Mouse (Mus musculus) thymus, adult 2 months (tissue): ENCODE measurements around the gene Spock1. TPM values are rescaled to one million over a fixed set of nuclear protein-coding genes. Genes with fewer than 3 reads are reported as not detected.

ENCODE experiments used
- DNase-seq: peaks from one replicate; pipeline ENCODE4 v3.0.0; 2021
- H3K27ac ChIP-seq: fragments of 200-500 bp; 2 replicates; pipeline ENCODE4 v1.5.1; 2012; ENCODE audit warnings: low read length, control low read depth; ENCODE audit not compliant: control insufficient read depth, insufficient read depth
- H3K27me3 ChIP-seq: fragments of 200-500 bp; 2 replicates; pipeline ENCODE4 v1.6.1; 2012; ENCODE audit warnings: mild to moderate bottlenecking, low read length, moderate library complexity, mixed read lengths; ENCODE audit not compliant: control insufficient read depth, insufficient read depth
- H3K36me3 ChIP-seq: fragments of 200-500 bp; 2 replicates; pipeline ENCODE4 v1.6.1; 2012; ENCODE audit warnings: mild to moderate bottlenecking, low read length, moderate library complexity; ENCODE audit not compliant: control insufficient read depth, insufficient read depth
- H3K4me1 ChIP-seq: fragments of 200-500 bp; replicated peaks from 2 replicates; pipeline ENCODE4 v1.6.1; 2012; ENCODE audit warnings: low read length; ENCODE audit not compliant: control insufficient read depth, insufficient read depth
- H3K4me3 ChIP-seq: fragments of 200-500 bp; 2 replicates; pipeline ENCODE4 v1.5.1; 2012; ENCODE audit warnings: mild to moderate bottlenecking, low read length, control low read depth, moderate library complexity; ENCODE audit not compliant: control insufficient read depth, insufficient read depth
- CTCF ChIP-seq: fragments of 200-500 bp; IDR thresholded peaks from 2 replicates; pipeline ENCODE4 v1.5.1; 2012; ENCODE audit warnings: mild to moderate bottlenecking, control low read depth, low read length, moderate library complexity, borderline replicate concordance; ENCODE audit not compliant: control insufficient read depth, poor library complexity, insufficient read depth; ENCODE audit errors: extremely low read depth
- POLR2A ChIP-seq: fragments of 200-500 bp; IDR thresholded peaks from 2 replicates; pipeline ENCODE4 v1.6.1; 2012; ENCODE audit warnings: mild to moderate bottlenecking, low read length, control low read depth, moderate library complexity; ENCODE audit not compliant: control insufficient read depth, poor library complexity, insufficient read depth; ENCODE audit errors: extremely low read depth
- WGBS: fragments of 180-500 bp; shearing (Covaris S2); methylation state at CpG from one replicate; pipeline ENCODE4 v1.1.7; 2018; 5-methylcytosine and 5-hydroxymethylcytosine counted together
- polyA plus RNA-seq: library from polyadenylated mRNA; depleted of rRNA; stranded (reverse); fragments of >200 nt; gene quantifications from 2 replicates; pipeline ENCODE4 v1.2.3, GENCODE M21; 2012

The Spock1 gene
- polyA plus RNA-seq, 1 experiment = 0.93 TPM

DNA sequence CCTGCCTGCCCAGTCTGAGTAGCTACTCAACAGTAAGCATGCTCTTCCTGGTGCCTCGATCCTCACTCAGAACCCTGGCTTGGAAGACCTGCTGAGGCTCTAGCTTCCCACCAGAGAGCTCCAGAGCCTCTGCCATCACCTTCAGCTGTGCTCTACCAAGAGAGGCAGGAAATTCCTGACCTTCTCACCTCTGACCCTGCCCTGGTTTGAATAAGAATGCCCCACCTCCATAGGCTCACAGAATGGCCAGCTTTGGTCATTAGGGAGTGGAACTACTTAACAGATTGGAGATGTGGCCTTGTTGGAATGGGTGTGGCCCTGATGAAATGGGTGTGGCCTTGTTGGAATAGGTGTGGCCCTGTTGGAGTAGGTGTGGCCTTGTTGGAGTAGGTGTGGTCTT is 174.6 kb downstream of the Spock1 start:
- H3K27ac ChIP-seq = no peak overlapping the region
- H3K4me1 ChIP-seq = no peaks in the 10 kb centered on the region
- TF ChIP-seq CTCF = no peak
- no peak for TF ChIP-seq POLR2A
- H3K4me3 ChIP-seq = no peak overlapping the region
- DNase-seq = no peak
- 60% methylated on average over 1 of the region's 1 CpGs for whole genome bisulfite sequencing
- H3K36me3 ChIP-seq = no peaks in the 10 kb centered on the region
- H3K27me3 ChIP-seq = no peaks in the 10 kb centered on the region

- no peak overlapping the region for H3K27ac ChIP-seq
- no peaks in the 10 kb centered on the region for H3K27me3 ChIP-seq
- no peaks in the 10 kb centered on the region for H3K4me1 ChIP-seq
- no peak overlapping the region for H3K4me3 ChIP-seq
- no peaks in the 10 kb centered on the region for H3K36me3 ChIP-seq
- 66% methylated on average over 2 of the region's 2 CpGs for WGBS
- DNase-seq = no peak
- TF ChIP-seq POLR2A (no peak), CTCF (no peak)
Measured at GRCm38 (mm10) chr13:57732251-57732650, 175.9 kb downstream of the Spock1 start.

DNA sequence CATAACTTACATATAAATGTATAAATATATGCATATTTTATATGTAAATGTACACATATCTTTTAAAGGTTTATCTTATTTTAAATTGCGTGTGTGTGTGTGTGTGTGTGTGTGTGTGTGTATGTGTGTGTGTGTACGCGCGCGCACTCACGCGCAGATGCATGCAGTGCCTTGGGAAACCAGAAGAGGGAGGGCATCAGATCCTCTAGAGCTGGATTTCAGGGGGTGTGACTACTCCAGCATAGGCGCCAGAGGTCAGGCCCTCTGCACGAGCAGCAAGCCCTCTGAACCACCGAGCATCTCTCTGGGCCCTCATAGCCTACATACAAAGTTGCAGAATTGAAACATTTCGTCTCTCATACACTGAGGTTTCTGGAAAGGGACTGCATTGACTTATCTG is 180.4 kb downstream of the Spock1 start:
- TF ChIP-seq CTCF (no peak), POLR2A (no peak)
- DNase-seq = no peak
- H3K4me1 ChIP-seq = no peaks in the 10 kb centered on the region
- H3K4me3 ChIP-seq = no peak overlapping the region
- WGBS = 96% methylated on average over 11 of the region's 11 CpGs
- H3K27me3 ChIP-seq = no peaks in the 10 kb centered on the region
- H3K36me3 ChIP-seq = no peaks in the 10 kb centered on the region
- H3K27ac ChIP-seq = no peak overlapping the region

DNA sequence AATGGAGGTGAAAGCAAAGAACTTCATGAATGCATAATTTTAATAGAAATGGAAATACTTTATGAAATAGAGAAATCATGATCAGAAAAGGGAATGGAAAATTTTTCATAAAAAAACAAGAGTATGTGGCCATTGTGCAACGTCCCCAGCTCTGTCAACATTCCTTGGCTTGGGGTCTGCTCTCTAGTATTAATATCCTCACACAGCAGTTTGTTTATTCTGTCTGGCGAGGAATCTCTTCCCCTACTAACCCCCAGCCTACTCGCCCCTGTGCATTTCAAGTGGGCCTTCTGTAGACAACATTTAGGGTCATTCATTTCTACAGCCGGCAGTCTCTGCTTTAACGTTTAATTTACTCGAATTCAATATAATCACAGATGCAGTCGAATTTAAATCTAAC is 181.5 kb downstream of the Spock1 start:
- no peak for TF ChIP-seq POLR2A
- TF ChIP-seq CTCF = no peak
- H3K4me1 ChIP-seq = no peaks in the 10 kb centered on the region
- H3K27me3 ChIP-seq = no peaks in the 10 kb centered on the region
- H3K36me3 ChIP-seq = no peaks in the 10 kb centered on the region
- no peak overlapping the region for H3K27ac ChIP-seq
- WGBS = 90% methylated on average over 7 of the region's 7 CpGs
- no peak overlapping the region for H3K4me3 ChIP-seq
- DNase-seq = no peak

DNA sequence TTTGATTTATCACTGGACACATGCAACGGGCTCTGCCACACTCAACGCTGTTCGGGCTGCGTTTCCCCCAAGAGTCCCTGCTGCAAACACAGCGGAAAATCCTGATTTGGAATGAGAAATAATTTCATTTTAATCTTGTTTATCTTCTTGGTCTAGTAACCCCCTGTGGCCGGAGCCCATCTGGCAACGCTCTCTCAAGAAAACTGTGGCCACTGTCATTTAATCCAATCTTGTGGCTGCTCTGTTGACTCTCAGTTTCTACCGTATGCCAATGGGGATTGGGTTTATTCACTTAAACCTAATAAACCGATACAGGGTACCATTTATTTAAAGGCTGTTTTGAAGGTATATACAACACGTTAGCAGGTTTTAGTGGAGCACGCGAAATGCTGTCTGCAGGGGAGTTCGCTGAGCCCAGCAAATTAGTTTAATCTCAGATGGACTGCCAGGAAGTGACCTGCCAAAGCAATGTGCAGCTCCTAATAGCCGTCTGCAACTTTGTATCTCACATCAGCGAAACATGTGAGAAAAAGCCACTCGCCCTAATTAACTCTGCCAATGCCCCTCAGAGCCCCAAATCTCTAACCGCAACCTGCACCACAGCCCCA is 185.7 kb downstream of the Spock1 start:
- no peaks in the 10 kb centered on the region for H3K4me1 ChIP-seq
- H3K27ac ChIP-seq = no peak overlapping the region
- no peak for DNase-seq
- WGBS = 92% methylated on average over 17 of the region's 17 CpGs
- no peaks in the 10 kb centered on the region for H3K27me3 ChIP-seq
- TF ChIP-seq CTCF (no peak), POLR2A (no peak)
- no peaks in the 10 kb centered on the region for H3K36me3 ChIP-seq
- H3K4me3 ChIP-seq = no peak overlapping the region

DNA sequence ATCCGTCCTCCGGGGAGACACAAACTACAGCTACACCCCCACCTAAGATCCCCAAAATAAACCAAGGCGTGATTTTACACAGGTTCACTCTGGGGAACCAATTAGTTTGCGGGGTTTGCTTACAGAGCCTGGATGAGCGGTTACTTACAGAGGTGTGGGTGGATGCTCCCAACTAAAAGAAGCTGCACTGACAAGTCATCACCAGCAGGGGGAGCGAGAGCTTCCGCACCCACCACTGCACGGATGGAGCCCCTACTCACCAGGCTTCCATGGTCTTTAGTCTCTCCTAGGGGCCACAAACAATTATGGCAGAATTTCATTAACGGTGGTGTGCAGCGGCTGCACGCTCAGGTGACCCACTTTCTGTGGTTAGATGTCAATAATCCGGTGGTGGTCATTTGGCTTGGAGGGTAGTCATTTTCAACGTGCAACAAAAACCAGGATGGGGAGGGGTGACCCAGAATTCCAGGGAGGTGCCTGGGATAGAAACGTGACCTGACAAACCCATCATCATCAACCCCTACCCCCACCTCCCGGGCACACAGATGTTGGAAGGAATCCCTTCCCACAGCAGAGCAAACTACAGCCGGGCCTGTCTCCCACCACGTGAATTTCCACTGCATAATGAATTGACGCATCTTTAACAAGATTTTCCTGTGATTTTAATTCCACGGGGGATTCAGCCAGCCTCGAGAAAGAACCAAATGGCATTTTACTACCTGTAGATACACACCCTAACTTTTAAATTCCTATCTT is 186.4 kb downstream of the Spock1 start:
- TF ChIP-seq POLR2A = no peak
- no peak for TF ChIP-seq CTCF
- H3K4me1 ChIP-seq = no peaks in the 10 kb centered on the region
- DNase-seq = no peak
- no peaks in the 10 kb centered on the region for H3K36me3 ChIP-seq
- 71% methylated on average over 20 of the region's 20 CpGs for WGBS
- no peaks in the 10 kb centered on the region for H3K27me3 ChIP-seq
- H3K4me3 ChIP-seq = no peak overlapping the region
- H3K27ac ChIP-seq = no peak overlapping the region
